Mouse (Mus musculus) liver, postnatal 0 days (tissue): ENCODE data around the gene Rassf4.

ENCODE experiments used
- CTCF ChIP-seq: sonication (generic); IDR thresholded peaks from 2 replicates; pipeline ENCODE4 v1.5.1; 2016; ENCODE audit warnings: antibody characterized with exemption, low read depth
- EP300 ChIP-seq: IDR thresholded peaks from 2 replicates; pipeline ENCODE4 v1.6.1; 2016; ENCODE audit warnings: antibody characterized with exemption, low read depth, mild to moderate bottlenecking

DNA sequence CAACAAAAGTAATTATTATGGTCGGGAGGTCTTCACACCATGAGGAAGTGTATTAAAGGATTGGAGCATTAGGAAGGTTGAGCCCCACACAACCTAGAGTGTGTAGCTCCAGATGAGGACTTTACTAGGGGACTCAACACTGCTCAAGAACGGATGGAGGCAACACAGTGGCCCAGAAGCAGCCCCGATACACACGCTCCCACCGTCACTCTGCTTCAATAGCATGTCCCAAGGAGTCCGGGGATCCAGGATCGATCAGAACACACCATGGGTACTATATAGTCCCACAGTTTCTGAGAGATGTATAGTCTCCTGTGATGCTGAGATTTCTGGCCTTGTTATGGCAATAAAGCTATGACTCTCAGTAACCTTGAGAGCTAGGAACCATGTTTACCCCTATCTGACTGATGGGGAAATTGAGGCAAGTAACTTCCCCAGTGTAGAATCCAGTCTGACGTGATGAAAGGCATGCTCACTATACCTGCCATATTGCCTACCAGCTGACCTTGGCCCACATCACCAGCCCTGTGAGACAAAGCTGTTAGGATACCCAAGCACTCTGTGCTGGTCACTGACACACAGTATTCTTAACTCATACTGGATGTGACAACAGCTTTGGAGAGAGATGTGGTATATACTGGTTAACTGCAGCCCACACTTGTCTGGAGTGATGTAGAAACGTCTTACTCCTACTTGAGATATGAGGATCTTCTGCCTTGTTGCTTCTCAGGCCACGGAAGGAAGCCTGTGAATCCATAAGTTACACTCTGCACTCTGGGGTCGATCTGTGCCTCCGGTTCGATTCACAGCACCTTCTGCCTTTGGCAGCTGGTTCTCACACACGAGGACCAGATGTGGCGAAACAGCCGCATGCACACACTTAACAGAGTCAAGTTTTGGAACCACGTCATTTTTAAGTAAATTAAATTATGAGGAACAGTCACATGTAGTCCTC, 39.7 kb downstream of the Rassf4 start:
- no peak for TF ChIP-seq CTCF
- TF ChIP-seq EP300, result no peak
